Mouse (Mus musculus) lung, postnatal 10 days (tissue): ENCODE data around the gene Cotl1.
A peak's percentile ranks its signal among the peaks of the same experiment; 100 is the strongest.
"Not testable (repeated sequence)": the region's sequence is repeated elsewhere in the genome, so short reads cannot be mapped to it uniquely, and the experiment has no call there.

Source experiments
- DNase-seq: peaks from one replicate; pipeline ENCODE4 v3.0.0; 2021

Cotl1 gene

GRCm38 (mm10) chr8:119840275-119840808 lies at the start of gene Cotl1:
Gene Cotl1, minus strand, starts transcription at chr8:119840544.
- peak; percentile 97 for DNase-seq

DNA sequence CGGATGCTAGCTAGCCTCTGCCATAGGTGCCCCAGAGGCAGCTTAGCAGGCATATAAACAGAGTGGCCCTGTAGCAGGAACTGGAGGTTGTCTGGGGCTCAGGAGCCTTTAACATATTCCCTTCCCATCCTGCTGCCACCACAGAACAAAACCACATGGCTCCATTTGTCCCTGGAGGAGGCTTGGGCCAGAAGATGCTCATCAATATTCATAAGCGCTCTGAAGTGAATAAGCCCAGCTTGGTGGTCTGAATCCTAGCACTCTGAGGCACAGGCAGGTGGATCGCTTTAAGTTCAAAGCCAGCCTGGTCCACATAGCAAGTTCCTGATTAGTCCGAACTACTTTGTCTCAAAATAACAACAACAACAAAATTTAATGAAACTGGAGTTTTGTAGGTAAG lies 47.7 kb upstream of the Cotl1 start:
- no peak for DNase-seq

- DNase-seq = peak; percentile 46
Observed at GRCm38 (mm10) chr8:119887130-119887529, 46.8 kb upstream of the Cotl1 start.

- DNase-seq = peak; percentile 59
Observed at GRCm38 (mm10) chr8:119885612-119886011, 45.3 kb upstream of the Cotl1 start.

GRCm38 (mm10) chr8:119883281-119883680 lies 42.9 kb upstream of the Cotl1 start:
- DNase-seq = no peak

DNA sequence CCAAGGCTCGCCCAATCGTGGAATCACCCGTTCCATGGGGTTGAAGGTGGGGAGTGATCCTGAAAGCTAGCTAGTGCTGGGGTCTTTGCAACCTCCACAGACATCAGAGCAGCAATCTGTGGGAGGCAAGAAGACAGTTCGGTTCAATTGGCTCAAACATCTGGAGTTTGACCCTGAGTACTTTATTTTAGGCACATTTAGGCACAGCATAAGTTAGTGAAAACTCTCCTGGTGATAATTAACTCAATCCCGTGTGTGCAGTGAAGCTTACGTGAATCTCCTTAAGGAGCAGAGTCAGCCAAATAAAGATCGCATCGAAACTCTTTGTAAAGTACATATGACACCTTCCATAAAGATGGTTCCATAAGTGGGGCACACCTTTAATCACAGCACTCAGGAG lies 41.6 kb upstream of the Cotl1 start:
- DNase-seq = no peak

DNA sequence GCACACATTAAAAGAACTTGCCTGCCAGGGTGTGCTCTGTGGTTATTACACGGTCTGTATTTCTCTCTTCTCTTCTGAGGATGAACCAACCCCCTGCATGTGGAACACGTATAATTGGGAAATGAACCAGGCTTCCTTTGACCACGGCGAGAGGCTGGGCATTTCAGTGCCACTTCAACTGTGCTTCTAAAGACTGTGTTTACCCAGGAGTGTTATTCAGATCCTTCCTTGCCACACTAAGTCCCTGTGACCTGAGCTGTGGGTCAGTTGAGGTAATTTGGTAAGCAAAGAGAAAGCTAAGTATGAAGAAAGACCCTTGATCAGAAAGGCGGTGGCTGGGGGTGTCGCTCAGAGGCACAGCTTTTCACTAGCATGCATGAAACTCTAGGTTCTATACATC lies 41.0 kb upstream of the Cotl1 start:
- DNase-seq = no peak

- DNase-seq = no peak
Observed at GRCm38 (mm10) chr8:119873181-119873580, 32.8 kb upstream of the Cotl1 start.

- no peak for DNase-seq
Observed at GRCm38 (mm10) chr8:119869616-119870015, 29.3 kb upstream of the Cotl1 start.

GRCm38 (mm10) chr8:119862749-119863148 lies 22.4 kb upstream of the Cotl1 start:
- DNase-seq = no peak

DNA sequence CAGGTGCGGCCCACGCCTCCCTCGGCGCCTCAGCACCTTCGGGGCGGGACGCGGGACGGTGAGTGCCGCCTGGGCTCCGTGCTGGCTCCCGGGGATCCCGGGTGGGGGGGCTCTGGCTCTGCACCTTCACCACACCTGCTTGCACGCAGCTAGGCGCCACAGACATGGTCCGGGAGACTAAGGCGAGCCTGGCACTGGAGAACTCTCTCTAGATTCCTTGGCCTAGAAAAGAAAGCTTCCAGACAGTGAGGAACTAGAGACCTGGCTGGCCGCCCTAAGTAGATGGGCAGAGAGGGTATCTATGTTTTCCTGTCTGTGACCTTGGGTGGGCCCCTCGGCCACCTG lies 22.0 kb upstream of the Cotl1 start:
- DNase-seq = no peak

DNA sequence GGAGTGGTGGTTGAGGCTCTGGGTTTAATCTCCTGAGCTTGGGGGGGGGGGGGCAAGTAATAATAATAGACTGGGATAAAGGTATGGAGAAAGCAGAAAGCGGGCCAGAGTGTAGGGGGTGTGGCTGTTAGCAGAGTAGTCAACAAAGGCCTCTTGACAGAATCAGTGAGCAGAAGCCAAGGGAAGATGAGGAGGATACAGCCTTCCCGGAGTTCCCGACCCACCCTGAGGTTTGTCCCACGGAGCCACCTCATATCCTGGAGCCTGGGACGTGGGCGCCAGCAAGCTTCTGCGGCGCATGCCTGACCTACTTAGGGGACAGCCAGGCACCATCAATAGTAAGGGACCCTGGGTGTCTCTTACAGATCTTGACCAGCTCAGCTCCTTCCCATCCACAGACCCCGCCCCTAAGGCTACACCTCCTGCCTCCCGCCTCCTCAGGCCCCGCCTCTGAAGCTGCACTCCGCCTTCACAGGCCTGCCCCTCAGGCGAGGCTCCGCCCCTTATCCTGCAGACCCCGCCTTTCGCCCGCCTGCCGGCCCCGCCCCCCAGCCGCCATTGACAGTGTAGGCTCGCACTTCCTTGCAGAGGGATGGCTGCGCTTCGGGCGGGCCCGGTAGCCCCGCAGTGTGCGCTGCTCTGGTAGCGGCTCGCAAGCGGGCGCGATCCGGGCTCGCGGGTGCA lies 21.5 kb upstream of the Cotl1 start, which contains the start of gene Klhl36:
TSS of gene Klhl36 (plus strand) at position 561 of the 684 bp plus-strand sequence.
- DNase-seq = peak; percentile 99

GRCm38 (mm10) chr8:119857767-119858166 lies 17.4 kb upstream of the Cotl1 start:
- DNase-seq = no peak

- no peak for DNase-seq
Observed at GRCm38 (mm10) chr8:119855656-119856055, 15.3 kb upstream of the Cotl1 start.

GRCm38 (mm10) chr8:119854035-119854434 lies 13.7 kb upstream of the Cotl1 start:
- DNase-seq = no peak

DNA sequence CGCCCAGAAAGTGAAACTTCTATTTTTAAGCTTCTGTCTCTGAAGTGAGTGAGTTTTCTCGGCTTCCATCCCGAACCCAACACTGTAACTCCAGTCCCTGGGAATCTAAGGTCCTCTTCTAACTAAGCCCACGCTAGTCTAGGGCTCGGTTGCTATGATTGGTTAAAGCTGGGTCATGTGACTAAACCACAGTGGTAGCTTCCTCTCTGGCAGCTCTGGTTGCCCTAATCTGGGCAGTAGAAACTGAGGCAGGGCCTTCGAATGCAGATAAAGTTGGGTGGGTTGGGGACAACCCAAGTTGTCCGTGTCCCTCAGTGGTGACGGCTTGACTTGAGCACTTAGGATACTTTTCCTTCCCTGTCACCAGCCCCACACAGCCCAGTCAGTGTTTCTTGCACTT lies 13.2 kb upstream of the Cotl1 start:
- DNase-seq = no peak

GRCm38 (mm10) chr8:119847232-119847922 lies 7.0 kb upstream of the Cotl1 start:
- DNase-seq = no peak

DNA sequence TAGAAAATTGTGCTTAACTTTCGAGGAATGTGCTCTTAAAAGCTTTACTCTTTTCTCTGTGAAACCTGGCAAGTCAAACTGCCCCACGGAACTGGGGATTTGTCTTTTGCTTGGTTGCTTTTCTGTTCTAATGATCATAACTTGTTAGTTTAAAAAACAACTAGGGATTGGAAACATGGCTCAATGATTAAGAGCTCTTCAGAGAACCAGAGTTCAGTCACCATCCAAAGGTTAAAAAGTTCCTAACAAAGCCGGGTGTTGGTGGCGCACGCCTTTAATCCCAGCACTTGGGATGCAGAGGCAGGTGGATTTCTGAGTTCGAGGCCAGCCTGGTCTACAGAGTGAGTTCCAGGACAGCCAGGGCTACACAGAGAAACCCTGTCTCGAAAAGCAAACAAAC lies 5.4 kb upstream of the Cotl1 start:
- DNase-seq = not testable (repeated sequence)

GRCm38 (mm10) chr8:119844577-119844976 lies 4.2 kb upstream of the Cotl1 start:
- DNase-seq = no peak

GRCm38 (mm10) chr8:119843444-119843843 lies 3.1 kb upstream of the Cotl1 start:
- DNase-seq = peak; percentile 89

DNA sequence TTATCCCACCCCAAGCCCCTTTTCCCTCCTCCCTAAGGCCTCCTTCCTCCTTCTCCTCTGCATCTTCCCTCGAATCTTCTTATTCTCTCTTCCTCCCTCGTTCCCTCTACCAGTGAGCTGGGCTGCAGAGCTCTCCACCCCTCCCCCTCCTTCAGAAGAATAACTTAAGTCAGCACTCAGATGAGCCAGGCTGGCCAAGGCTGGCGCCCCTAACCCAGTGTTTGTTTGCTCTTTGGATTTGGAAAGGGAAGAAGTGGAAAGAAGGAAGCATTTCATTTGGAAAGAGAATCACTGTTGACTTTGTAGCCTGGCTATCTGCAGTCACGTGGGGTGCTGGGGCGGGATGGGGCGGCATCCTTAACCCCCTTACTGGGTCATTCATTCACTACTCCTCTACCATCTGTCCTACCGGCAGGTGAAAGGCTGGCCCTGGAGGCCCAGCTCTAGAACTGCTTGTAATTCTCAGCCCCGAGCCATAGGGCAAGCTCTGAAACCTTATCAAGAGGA lies 614 bp upstream of the Cotl1 start:
- no peak for DNase-seq

DNA sequence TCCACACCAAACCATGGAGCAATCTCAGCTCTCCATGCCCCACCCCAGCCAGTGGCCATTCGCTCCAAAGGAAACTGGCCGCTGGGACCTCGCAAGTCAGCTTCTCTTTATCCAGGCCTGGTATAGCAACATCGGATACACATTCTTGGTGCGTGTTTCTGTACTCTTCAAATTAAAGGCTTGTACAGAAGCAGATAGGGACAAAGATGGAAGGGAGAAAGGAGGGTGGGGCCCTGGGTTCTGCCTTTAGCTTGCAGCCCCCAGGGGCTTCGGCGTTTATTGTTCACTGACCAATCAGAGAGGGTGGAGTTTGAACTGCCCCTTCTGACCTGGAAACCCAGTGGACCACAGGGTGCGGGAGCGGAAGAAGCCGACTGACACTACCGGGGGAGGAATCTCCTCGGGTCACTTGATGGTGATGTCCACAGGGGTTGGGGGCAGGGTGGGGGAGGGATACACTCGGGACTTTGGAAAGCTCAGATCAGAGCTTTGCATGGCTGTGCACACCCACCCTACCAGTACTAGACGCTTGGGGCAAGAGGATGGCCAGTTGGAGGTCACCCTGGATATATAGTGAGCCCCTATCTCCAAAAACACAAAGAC lies 824 bp downstream of the Cotl1 start:
- no peak for DNase-seq

DNA sequence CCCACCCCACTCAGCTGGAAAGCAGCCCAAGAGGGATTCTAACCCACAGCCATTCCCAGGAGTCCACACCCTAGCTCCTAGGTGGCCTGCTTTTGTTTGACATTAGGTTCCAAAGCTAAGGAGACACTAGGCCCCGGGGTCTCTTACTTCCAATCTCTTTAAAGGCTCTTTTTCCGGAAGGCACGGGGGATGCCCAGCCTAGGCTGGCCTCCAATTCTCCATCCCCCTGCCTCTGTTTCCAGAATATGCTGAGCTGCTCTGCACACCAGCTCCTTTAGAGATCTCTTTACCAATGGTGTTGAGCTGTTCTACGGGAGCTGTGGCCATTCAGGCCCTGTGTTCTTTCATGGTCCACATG lies 1.4 kb downstream of the Cotl1 start:
- no peak for DNase-seq
